Mouse (Mus musculus): ENCODE results near the gene Gramd2. TPM values are rescaled to one million over a fixed set of nuclear protein-coding genes. Genes with fewer than 3 reads are reported as not detected.
A peak's percentile ranks its signal among the peaks of the same experiment; 100 is the strongest.

Gramd2 gene
- 3.5 TPM for polyA plus RNA-seq (2021)

DNA sequence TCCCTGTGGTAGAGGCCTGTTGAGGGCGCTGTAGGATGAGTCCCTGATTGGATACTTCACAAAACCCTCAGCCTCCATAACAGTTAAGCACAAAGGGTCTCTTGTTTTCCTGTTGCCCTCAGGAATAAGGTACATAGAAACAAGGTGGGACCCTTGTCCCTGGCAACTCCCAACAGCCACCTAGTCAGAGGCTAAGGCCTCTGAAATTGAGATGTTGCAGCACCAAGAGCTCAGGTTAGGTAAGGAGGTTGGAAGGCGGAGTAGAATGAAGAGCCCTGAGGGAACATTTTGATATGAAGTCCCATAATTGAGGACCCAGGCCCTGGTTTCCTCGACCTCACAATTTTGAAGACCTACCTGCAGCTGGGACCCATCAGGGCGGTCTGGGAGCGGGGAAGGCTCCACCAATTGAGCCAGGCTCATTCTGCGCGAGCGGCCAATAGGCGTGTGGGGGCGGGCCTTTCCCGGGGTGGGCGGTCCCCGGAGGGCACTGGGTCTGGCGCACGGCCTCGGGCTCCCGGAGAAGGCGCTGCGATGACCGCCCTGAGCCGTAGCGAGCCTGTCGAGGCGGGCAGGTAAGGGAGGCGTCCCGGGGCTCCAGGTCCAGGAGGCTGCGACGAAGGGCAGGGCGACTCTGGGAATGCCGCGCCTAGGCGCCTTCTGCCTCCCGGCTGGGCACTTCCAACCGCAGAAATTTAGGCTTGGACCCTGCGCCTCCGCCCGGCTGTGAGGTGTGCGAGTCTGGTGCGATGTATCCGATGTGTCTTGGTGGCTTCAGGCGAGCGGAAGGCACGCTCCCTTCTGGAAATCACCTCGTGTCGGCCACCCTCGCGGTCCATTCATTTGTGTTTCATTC, at the start of gene Gramd2:
TSS of gene Gramd2 (plus strand) at position 467 of the 856 bp plus-strand sequence.
- DNase-seq (ENCODE audit: low read depth, low spot score) = no peak
- POLR2A ChIA-PET = no interaction called here
- no peaks in the 10 kb centered on the region for H3K27me3 ChIP-seq
- CTCF ChIA-PET = no interaction called here
- no peak for ATAC-seq
- in situ Hi-C loops (cut with MboI; ENCODE audit: low pct_unique_long_range_greater_than_20kb) = no loop called here
- no peak for TF ChIP-seq CTCF (IDR thresholded peaks at IDR 0.05)

DNA sequence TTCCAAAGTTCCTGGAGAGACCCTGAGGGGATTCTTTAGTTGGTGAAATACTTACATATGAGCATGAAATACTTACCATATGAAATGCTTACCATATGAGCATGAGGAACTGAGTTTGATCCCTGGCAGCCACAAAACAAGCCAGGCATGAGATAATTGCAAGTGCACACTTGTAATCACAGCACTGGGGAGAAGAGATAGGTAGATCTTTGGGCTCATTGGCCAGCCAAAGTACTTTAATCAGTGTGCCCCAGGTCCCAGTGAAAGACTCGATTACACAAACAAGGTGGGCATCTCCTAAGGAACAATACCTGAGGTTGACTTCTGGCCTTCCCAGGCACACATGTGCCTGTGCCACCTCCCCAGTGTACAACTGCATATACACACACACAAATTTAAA, 41.6 kb upstream of the Gramd2 start:
- ChIA-PET POLR2A (no interaction called here), CTCF (no interaction called here)
- ATAC-seq = no peak
- TF ChIP-seq CTCF (IDR thresholded peaks at IDR 0.05) = no peak
- no peak for DNase-seq (ENCODE audit: low read depth, low spot score)
- no peaks in the 10 kb centered on the region for H3K27me3 ChIP-seq
- in situ Hi-C loops (cut with MboI; ENCODE audit: low pct_unique_long_range_greater_than_20kb) = no loop called here

DNA sequence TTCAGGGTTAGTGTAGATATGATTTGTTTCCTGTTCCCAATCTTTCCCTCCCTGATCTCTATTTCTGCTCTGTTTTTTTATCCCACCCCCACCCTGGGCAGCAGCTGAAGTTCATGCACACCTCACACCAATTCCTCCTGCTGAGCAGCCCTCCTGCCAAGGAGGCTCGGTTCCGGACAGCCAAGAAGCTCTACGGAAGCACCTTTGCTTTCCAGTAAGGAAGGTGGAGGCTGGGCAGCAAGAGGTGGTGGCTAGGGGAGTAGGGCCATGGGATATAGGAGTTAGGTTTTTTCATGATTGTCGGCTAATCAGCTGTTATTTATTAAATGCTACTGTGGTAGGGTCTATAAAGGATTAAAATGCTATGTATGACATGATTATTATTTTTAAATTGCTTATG, 40.0 kb upstream of the Gramd2 start:
- ChIA-PET CTCF (interaction anchor here (1.0 to 1.9 kb wide), 3 partner anchors 11 to 17 kb away, joined by 3 to 4 read pairs (median 4); no protein-coding TSS in a partner anchor), POLR2A (interaction anchor here (0.6 to 1.2 kb wide), 4 partner anchors 9 to 29 kb away, joined by 3 to 4 read pairs (median 3); no protein-coding TSS in a partner anchor)
- H3K27me3 ChIP-seq = no peaks in the 10 kb centered on the region
- ATAC-seq = no peak
- DNase-seq (ENCODE audit: low read depth, low spot score) = no peak
- in situ Hi-C loops (cut with MboI; ENCODE audit: low pct_unique_long_range_greater_than_20kb) = no loop called here
- TF ChIP-seq CTCF (IDR thresholded peaks at IDR 0.05) = no peak

DNA sequence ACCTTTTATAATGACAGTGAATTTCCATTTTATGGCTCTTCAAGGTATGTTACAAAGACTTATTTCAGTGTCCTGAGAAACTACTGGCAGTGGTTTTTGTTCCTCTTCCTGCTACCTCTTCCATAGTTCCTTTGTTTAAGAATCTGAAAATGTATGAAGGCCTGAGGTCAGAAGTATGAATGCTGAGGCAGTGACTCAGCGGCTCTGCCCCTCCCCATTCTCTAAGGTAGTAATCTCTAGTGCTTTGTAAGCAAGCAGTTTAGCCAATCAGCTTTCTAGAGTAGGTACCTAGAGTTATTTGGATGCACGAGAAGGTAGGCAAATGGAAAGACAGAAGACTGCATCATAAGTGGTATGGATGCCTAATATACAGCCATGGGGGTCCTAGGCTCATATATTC, 38.6 kb upstream of the Gramd2 start:
- ATAC-seq (no peak), DNase-seq (ENCODE audit: low read depth, low spot score) (no peak)
- in situ Hi-C loops (cut with MboI; ENCODE audit: low pct_unique_long_range_greater_than_20kb) = no loop called here
- no peak for TF ChIP-seq CTCF (IDR thresholded peaks at IDR 0.05)
- CTCF ChIA-PET = interaction anchor here (1.9 kb wide), 2 partner anchors 14 to 16 kb away, joined by 4 read pairs; no protein-coding TSS in a partner anchor
- no peaks in the 10 kb centered on the region for H3K27me3 ChIP-seq
- POLR2A ChIA-PET = interaction anchor here (0.8 to 1.1 kb wide), 2 partner anchors 18 to 21 kb away, joined by 4 to 6 read pairs; no protein-coding TSS in a partner anchor

GRCm38 (mm10) chr9:59649911-59650310, 30.0 kb upstream of the Gramd2 start:
- POLR2A ChIA-PET = no interaction called here
- in situ Hi-C loops (cut with MboI; ENCODE audit: low pct_unique_long_range_greater_than_20kb) = no loop called here
- H3K27me3 ChIP-seq = no peaks in the 10 kb centered on the region
- no peak for DNase-seq (ENCODE audit: low read depth, low spot score)
- TF ChIP-seq CTCF (IDR thresholded peaks at IDR 0.05) = no peak
- CTCF ChIA-PET = no interaction called here
- ATAC-seq = no peak

DNA sequence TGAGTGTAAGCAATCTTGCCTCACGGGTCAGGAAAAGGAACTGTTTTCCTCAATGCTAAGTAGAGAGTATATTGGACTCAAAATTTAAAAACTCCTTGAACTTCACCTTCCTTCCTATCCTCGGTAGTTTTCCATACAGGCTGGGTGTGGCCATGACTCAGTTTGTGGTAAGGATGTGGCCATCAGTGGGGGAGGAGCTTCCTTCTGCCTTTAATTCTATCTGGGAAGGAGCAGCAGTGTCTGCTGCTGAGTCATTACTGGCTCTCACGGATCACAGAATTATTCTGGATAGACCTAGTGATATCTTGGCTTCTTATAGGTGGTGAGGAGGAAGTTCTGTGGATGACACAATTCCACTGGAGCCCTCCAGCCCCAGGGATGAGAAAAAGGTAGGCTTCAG, 26.6 kb upstream of the Gramd2 start:
- peak; percentile 34 for ATAC-seq
- ChIA-PET CTCF (no interaction called here), POLR2A (no interaction called here)
- no peak for TF ChIP-seq CTCF (IDR thresholded peaks at IDR 0.05)
- in situ Hi-C loops (cut with MboI; ENCODE audit: low pct_unique_long_range_greater_than_20kb) = no loop called here
- no peaks in the 10 kb centered on the region for H3K27me3 ChIP-seq
- peak; percentile 60 for DNase-seq (ENCODE audit: low read depth, low spot score)

- CTCF ChIA-PET = no interaction called here
- in situ Hi-C loops (cut with MboI; ENCODE audit: low pct_unique_long_range_greater_than_20kb) = no loop called here
- POLR2A ChIA-PET = no interaction called here
- DNase-seq (ENCODE audit: low read depth, low spot score) (no peak), ATAC-seq (no peak)
- no peaks in the 10 kb centered on the region for H3K27me3 ChIP-seq
- TF ChIP-seq CTCF (IDR thresholded peaks at IDR 0.05) = no peak
Observed at GRCm38 (mm10) chr9:59654450-59654983, 25.4 kb upstream of the Gramd2 start.

DNA sequence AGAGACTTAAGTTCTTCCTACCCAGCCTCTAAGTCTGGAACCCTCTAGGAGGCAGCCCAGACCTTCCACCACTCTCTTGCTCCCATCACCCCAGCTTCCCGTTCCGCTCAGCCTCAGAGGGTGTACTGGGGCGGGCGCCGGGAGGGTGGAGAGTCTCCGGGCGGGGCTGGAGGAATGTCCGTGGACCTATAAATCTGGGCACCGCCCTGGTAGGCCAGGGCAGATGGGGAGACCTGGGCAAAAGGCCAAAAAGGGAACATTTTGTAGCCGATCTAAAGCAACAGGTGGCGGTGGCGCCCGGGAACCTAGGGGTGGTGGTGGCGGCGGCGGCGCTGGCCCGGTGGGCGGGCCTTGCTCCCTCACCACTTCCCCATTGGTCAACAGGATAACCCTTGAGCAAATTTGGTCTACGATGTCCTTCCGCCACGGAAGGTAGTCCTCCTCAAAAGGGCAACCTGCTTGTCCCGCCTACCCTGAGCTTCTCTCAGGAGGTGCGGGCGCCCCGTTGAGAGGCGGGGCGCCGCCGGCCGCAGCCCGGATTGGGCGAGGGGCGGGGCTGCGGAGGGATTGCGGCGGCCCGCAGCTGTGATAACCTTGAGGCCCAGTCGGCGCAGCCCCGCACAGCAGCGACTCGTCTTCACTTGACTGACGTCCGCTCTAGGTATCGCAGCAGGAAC, 23.8 kb upstream of the Gramd2 start, which contains the start of gene Pkm:
TSS of gene Pkm (plus strand) at position 411 of the 677 bp plus-strand sequence.
- TF ChIP-seq CTCF (IDR thresholded peaks at IDR 0.05) = no peak
- DNase-seq (ENCODE audit: low read depth, low spot score) (peak; percentile 97), ATAC-seq (peak; percentile 65)
- no peaks in the 10 kb centered on the region for H3K27me3 ChIP-seq
- ChIA-PET POLR2A (interaction anchor here (0.9 to 2.2 kb wide), 3 partner anchors 9 to 39 kb away, joined by 3 to 5 read pairs (median 4); no protein-coding TSS in a partner anchor), CTCF (interaction anchor here (0.7 to 1.0 kb wide), 3 partner anchors 13 to 66 kb away, joined by 3 to 4 read pairs (median 3); no protein-coding TSS in a partner anchor)
- in situ Hi-C loops (cut with MboI; ENCODE audit: low pct_unique_long_range_greater_than_20kb) = no loop called here

DNA sequence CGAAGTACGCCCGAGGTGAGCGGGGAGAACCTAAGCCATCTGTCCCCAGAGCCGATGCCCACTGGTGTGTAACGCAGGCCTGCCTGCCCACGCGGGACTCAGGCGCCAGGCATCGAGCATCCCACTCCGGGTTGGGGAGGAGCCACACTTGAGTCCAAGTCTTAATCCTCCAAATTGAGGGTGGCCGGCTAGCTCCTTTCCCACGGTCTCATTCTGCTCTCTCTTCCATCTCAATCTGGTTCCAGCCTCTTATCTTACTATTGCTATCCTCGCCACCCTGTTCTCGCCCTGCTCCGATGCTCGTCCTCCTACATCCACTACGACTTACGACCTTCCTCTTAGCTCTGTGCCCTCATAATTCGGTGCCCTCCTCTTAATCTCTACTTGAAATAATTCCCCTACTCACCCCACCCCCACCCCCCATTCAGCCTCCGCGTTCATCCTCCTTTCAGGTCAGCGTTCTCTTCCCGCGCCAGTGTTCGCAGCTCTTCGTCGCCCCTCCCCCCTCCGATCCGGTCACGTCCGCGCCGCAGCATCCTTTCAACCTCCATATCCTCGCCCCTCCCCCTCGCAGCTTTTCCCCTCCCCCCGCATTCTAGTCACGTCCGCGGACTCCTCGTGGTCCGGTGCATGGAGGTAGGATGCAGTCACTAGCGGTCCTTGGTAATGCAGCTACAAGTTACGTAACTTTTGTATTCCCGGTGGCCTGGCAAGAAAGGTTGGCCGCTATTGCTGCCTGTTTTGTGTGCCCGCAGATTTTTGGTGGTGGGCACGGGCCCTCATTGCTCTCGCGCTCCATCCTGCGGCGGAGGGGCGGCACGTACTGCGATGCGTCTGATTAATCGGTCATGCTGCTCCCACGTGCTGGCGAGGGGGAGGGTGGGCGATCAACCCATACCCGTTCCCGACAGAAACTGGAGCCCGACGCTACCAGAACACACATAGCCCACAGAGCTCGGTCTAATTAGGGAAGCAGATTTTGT, 23.0 kb upstream of the Gramd2 start:
- ChIA-PET POLR2A (interaction anchor here (0.7 to 2.2 kb wide), 8 partner anchors 8 to 67 kb away, joined by 3 to 6 read pairs (median 4); partner anchors contain the start of gene Parp6), CTCF (interaction anchor here (0.7 to 1.4 kb wide), 5 partner anchors 12 to 67 kb away, joined by 3 to 4 read pairs (median 3); no protein-coding TSS in a partner anchor)
- no peaks in the 10 kb centered on the region for H3K27me3 ChIP-seq
- in situ Hi-C loops (cut with MboI; ENCODE audit: low pct_unique_long_range_greater_than_20kb) = no loop called here
- no peak for ATAC-seq
- no peak for DNase-seq (ENCODE audit: low read depth, low spot score)
- no peak for TF ChIP-seq CTCF (IDR thresholded peaks at IDR 0.05)

All from Patski (cell line).